Mouse (Mus musculus) embryonic fibroblast, embryonic 13.5 days (primary cell): Measurements from ENCODE around the gene Gtdc1.

ENCODE experiments used
- CTCF ChIP-seq: IDR thresholded peaks from 2 replicates; pipeline ENCODE4 v1.5.1; 2011; ENCODE audit warnings: mild to moderate bottlenecking, control low read depth, low read length, moderate library complexity, borderline replicate concordance; ENCODE audit not compliant: insufficient read depth
- POLR2A ChIP-seq: IDR thresholded peaks from 2 replicates; pipeline ENCODE4 v1.6.1; 2011; ENCODE audit warnings: low read depth, mild to moderate bottlenecking, control low read depth, low read length, moderate library complexity

GRCm38 (mm10) chr2:44538135-44538534, 389.3 kb downstream of the Gtdc1 start:
- TF ChIP-seq POLR2A, result no peak
- no peak for TF ChIP-seq CTCF
